Mouse (Mus musculus) spleen, postnatal 14 days (tissue): Measurements from ENCODE around the gene Smap2.

ENCODE experiments used
- DNase-seq, 2 experiments: peaks; one replicate each; pipeline ENCODE4 v3.0.0; 2021 to 2022; ENCODE audit warnings: low spot score in 2 of 2

The Smap2 gene

GRCm38 (mm10) chr4:121021911-121022310 lies 4.9 kb upstream of the Smap2 start:
- DNase-seq = no peak

- no peak for DNase-seq
These were observed 3.2 kb upstream of the Smap2 start for GRCm38 (mm10) chr4:121020040-121020790.

GRCm38 (mm10) chr4:121018250-121018649 lies 1.2 kb upstream of the Smap2 start:
- DNase-seq = no peak

GRCm38 (mm10) chr4:121016021-121016898 lies 787 bp downstream of the Smap2 start:
- DNase-seq = peak; percentile 27 to 42

GRCm38 (mm10) chr4:121015268-121015659 lies 1.8 kb downstream of the Smap2 start:
- no peak for DNase-seq

GRCm38 (mm10) chr4:121014594-121015267 lies 2.3 kb downstream of the Smap2 start:
- DNase-seq = no peak

- DNase-seq = no peak
These were observed 6.1 kb downstream of the Smap2 start for GRCm38 (mm10) chr4:121010770-121011549.

GRCm38 (mm10) chr4:121009151-121009550 lies 7.9 kb downstream of the Smap2 start:
- DNase-seq = no peak

GRCm38 (mm10) chr4:121008071-121008745 lies 8.8 kb downstream of the Smap2 start:
- no peak for DNase-seq

GRCm38 (mm10) chr4:121007006-121007405 lies 10.0 kb downstream of the Smap2 start:
- no peak for DNase-seq

GRCm38 (mm10) chr4:121004679-121005078 lies 12.4 kb downstream of the Smap2 start:
- no peak for DNase-seq

GRCm38 (mm10) chr4:121003611-121004091 lies 13.4 kb downstream of the Smap2 start:
- no peak for DNase-seq

GRCm38 (mm10) chr4:121002400-121003171 lies 14.5 kb downstream of the Smap2 start:
- DNase-seq = no peak

GRCm38 (mm10) chr4:121001659-121002058 lies 15.4 kb downstream of the Smap2 start:
- DNase-seq = no peak

- no peak for DNase-seq
These were observed 16.0 kb downstream of the Smap2 start for GRCm38 (mm10) chr4:121001042-121001441.

GRCm38 (mm10) chr4:120995911-120996310 lies 21.1 kb downstream of the Smap2 start:
- no peak for DNase-seq

- DNase-seq = no peak
These were observed 24.0 kb downstream of the Smap2 start for GRCm38 (mm10) chr4:120993025-120993424.

- no peak for DNase-seq
These were observed 24.8 kb downstream of the Smap2 start for GRCm38 (mm10) chr4:120992284-120992683.

GRCm38 (mm10) chr4:120987319-120987718 lies 29.7 kb downstream of the Smap2 start:
- no peak for DNase-seq

GRCm38 (mm10) chr4:120986446-120986845 lies 30.6 kb downstream of the Smap2 start:
- DNase-seq = peak in 1 of 2 experiments; percentile 47
